Mouse (Mus musculus) mesoderm, embryonic 11.5 days (tissue): Measurements from ENCODE around the gene Spdl1.
"Not testable (repeated sequence)": the region's sequence is repeated elsewhere in the genome, so short reads cannot be mapped to it uniquely, and the experiment has no call there.

Experiments
- DNase-seq: peaks from one replicate; pipeline ENCODE4 v3.0.0-alpha.2; 2012; ENCODE audit warnings: low read depth, low spot score

Spdl1 gene

GRCm38 (mm10) chr11:34805026-34805425 lies 28.4 kb downstream of the Spdl1 start:
- not testable (repeated sequence) for DNase-seq

DNA sequence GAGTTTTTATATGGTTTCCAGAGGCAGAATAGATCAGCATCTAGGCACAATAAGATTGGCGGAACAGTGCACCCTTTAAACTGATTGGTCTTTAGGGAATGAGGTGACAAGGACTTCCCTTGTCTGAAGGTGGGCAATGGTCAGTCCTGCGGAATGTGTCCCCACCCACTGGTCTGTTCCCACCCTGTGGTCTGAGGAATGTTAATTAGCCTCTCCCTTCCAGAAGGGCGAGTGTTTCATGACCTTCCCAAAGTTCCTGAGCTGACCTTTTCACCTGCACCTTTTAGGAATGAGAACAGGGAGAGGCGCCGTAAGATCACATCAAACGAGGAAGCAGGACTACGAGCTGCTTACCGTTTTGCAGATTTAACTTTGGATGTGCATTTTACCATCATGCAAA lies 35.4 kb downstream of the Spdl1 start:
- DNase-seq, result not testable (repeated sequence)

GRCm38 (mm10) chr11:34796097-34796496 lies 37.3 kb downstream of the Spdl1 start:
- no peak for DNase-seq

GRCm38 (mm10) chr11:34791872-34792271 lies 41.6 kb downstream of the Spdl1 start:
- DNase-seq, result no peak

GRCm38 (mm10) chr11:34784864-34785263 lies 48.6 kb downstream of the Spdl1 start:
- no peak for DNase-seq

GRCm38 (mm10) chr11:34783587-34784043 lies 49.8 kb downstream of the Spdl1 start, which contains the start of gene Dock2:
Gene Dock2 (minus strand): TSS chr11:34783892.
- no peak for DNase-seq

DNA sequence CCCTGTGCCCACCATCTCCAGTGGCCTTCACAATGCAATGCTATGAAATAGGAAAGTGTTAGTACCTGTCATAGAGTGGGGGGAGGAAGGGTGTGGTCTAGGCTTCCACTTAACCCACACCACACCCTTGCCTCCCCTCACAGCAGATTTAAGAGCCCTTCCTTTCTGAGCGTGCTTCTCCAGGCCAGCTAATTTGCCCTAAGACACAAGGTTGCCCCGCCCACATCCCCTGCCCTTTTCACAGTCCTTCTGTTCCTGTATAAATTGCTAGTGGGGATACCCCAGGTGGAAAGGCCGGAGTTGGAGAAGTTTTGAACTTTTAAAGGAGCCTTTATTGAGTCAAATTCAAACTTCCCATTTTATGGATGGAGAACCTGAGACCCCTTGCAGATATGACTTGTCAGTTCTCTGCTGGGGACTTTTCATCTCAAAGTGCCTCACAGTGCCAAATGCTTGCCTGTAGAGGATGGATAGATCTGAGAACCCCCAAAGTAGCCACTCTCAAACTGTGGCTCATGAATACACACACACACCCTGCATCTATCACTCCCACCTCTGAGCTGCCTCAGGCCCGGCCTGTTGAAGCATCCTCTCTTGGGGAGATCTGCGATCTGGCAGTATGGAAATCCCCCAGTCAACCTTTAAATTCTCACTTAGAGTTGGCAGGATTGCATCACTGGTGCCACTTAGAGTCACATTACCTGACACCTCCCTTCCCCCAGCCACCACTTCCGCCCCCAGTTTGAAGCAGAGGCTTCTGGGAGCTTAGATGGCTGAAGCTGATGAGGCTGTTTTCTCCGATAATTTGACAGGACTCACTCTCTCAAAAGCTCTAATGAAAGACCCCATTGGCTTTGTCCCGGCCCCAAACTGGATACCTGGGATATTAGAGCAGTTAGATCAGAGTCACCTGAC lies 50.7 kb downstream of the Spdl1 start:
- DNase-seq, result no peak

GRCm38 (mm10) chr11:34780786-34781185 lies 52.7 kb downstream of the Spdl1 start:
- no peak for DNase-seq

DNA sequence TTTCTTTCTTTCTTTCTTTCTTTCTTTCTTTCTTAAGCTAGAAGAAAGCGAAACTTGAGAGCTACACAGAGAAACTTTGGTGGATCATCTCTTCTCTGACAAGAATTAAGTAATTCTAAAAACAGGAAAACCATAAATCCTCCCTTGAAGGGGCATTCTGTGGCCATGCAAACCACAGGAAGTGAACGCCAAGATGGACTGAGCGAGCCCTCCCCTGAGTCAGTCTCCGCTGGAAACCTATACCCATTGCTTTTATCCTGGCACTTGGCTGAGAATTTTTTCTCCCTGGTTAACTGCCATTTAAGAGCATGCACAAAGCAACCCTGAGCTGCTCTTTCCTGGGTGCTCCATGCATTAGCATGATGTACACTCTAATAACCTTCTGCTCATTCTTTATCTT lies 53.5 kb downstream of the Spdl1 start:
- no peak for DNase-seq

DNA sequence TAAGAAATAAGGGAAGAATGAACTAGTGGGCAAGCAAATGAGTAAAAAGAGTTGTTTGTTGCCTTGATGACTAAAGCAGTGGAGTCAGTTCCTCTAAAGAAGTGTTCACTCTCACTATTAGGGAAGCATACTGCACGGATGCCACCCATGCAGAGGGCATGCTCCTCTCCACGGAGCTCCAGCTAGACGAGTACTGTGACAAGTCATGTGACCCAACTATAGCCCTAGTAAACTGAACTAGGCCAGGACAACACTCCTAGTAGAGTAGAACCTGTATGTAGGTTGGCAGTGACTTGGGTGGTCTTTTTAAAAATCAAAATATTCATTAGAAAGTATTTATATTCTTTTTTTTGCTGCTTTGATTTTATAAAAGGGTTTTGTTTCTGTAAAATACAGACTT lies 55.1 kb downstream of the Spdl1 start:
- DNase-seq, result no peak

GRCm38 (mm10) chr11:34777529-34777928 lies 55.9 kb downstream of the Spdl1 start:
- DNase-seq, result no peak

- DNase-seq, result no peak
These were observed 57.4 kb downstream of the Spdl1 start for GRCm38 (mm10) chr11:34776054-34776453.

GRCm38 (mm10) chr11:34774636-34775035 lies 58.8 kb downstream of the Spdl1 start:
- no peak for DNase-seq

DNA sequence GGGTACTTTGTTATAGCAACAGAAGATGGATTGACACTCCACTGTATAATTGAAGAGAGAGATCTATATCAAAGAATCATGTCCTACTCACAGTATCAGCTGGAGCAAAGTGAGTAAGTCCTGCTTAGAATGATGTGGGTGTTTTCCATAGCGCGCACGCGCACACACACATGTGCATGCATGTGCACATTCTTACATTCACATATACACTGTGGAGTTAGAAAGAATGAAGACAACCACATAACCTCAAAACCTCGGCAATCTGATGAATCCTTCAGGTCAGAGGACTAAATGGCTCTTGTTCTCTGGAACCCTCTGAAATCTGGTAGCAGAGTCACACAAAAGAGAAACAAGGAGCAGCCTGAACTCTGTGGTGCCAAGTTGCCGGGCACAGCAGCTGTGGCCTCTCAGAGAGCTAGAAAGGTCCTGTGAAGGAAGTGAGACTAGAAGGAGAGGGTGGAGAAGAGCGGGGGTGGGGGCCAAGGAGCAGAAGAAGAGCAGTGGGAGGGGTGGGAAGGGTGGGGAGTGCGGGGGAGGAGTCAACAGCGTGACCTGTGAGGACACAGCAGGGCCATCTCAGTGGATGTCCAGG lies 60.0 kb downstream of the Spdl1 start:
- no peak for DNase-seq

DNA sequence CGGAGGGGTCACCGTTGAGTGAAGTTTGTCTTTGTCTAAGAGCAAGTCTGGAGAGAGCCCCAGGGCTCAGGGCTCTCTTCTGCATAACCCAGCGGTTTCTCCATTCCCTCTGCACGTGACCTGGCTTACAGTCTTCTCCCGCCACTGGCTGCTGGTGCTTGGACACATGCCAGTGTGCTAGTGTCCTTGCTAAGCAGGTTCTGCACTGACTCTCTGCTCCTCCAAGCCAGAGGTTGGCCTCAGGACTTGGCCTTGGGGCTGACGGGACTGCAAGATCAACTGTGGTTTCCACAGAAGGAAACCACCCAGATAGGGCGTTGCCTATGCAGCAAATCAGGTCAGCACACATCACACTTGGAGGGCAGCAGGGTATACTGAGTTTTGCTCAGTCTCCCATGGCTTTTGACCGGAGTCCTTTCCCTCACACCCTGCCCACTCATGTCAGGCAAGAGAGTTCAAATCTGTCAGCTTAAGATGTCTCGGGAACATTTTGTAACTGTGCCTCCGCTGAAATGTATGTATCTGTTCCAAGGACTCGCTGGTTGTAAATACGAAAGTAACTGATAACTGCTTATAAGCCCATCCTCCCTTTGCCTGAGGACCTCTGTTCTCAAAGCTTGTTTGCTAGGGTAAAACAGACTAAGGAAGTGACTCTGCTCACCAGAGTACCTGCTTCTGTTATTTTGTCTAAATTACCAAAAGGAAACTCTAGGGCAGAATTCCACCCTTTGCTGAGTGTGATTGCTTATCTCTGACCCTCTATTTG lies 62.0 kb downstream of the Spdl1 start:
- DNase-seq, result peak; percentile 30

- DNase-seq, result no peak
These were observed 62.8 kb downstream of the Spdl1 start for GRCm38 (mm10) chr11:34770666-34771065.

DNA sequence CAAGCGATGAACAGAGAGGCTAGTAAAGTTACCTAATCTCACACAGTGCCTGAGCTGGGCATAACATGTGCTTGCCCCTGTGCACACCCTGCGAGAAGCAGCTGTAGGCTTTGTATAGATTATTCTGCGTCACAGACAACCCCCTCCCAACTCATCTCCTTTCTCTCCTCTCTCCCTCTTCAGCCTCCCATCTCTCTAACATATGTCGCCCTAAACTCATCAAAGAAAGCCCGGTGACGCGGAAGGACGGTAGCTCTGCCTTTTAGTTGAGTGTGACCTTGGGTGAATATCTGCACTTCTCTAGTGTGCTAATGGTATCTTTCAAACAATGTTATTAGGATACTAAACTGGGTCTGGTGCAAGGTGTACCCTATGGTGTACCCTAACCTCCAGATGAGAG lies 63.5 kb downstream of the Spdl1 start:
- DNase-seq, result no peak

GRCm38 (mm10) chr11:34769396-34769795 lies 64.0 kb downstream of the Spdl1 start:
- no peak for DNase-seq

DNA sequence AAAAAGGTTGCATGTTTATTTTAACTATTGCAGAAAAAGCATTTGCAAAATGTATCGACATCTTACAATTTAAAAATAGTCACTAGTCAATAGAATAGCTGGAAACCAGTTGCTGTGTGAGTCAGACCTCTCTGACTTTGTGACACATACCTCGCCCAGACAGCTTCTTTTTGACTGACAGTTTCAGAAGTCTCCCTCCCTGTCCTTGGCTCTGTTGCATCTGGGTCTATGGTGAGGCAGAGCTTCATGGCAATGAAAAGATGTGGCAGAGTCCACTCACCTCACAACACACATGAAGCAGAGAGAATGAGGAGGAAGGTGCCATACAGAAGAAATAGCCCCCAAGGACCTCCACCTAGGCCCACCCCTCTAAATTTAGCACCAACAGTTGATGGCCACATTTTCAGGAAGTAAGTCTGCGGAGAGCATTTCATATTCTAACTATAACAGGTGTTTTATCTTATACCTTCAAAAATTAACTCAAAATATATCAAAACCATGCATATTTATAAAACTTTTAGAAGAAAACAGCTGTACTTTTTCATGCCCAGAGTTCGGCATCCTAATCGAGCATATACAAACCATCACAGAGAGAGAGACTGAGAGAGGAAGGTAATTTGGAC lies 69.6 kb downstream of the Spdl1 start:
- DNase-seq, result no peak

DNA sequence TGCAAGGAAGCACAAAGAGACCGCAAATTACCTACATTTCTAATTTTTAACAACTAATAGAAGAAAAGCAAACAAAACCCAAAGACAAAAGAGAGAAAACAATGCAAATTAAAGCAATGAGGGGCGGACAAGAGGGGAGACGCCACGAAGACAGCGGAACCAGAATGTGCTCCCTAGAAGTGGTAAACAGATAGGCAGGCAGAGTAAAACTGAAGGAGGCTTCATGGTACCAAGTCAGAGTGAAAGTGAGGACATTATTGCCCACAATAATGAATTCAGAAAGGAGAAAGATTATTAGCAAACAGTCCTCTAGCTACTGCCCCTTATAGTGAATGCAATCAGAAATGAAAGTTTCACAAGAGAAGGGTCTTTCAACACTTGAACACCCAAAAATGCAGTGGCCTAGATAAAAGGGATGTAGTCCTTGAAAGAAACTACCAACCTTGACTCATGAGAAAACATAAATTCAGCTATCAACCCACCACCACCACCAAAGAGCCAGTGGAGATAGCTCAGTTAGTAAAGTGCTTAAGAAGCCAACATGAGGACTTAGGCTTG lies 70.8 kb downstream of the Spdl1 start:
- no peak for DNase-seq

DNA sequence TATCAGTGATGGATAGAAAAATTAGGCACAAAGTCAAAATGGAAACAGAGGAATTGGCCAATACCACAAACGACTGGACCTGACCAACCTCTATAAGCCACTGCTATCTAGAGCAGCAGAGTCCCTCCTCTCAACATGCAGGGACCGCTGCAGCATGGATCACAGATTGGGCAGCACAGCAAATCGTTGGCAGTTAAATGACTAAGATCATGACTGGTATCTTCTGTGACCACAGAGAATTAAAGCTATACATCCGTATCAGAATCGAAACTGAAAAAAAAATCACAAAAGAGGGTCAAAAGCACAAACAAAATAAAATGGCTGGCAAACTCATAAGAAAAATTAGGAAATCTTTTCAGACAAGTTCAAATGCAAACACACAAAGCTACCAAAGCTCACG lies 71.3 kb downstream of the Spdl1 start:
- no peak for DNase-seq
